Mouse (Mus musculus): Measurements from ENCODE around the gene Apopt1. TPM values are rescaled to one million over a fixed set of nuclear protein-coding genes. Genes with fewer than 3 reads are reported as not detected.

Gene Apopt1
- polyA plus RNA-seq, 1 experiment: 54.6 TPM

- peaks cover 85% of the 10 kb centered on the region for H3K79me2 ChIP-seq (ENCODE audit: control insufficient read depth, insufficient read depth)
- no peaks in the 10 kb centered on the region for H3K27me3 ChIP-seq (ENCODE audit: control insufficient read depth, insufficient read depth, insufficient read length)
- TF ChIP-seq MYOG (IDR thresholded peaks at IDR 0.05; ENCODE audit: control insufficient read depth in 1 of 3, insufficient read depth in 1 of 3, insufficient read length in 2 of 3, low read depth in 2 of 3): no peak
- no peak for TF ChIP-seq TCF3 (IDR thresholded peaks at IDR 0.05; ENCODE audit: insufficient read length, low read depth)
- TF ChIP-seq MYOD1 (IDR thresholded peaks at IDR 0.05; ENCODE audit: control insufficient read depth in 1 of 3, insufficient read length in 2 of 3, low read depth in 2 of 3): no peak
- TF ChIP-seq SRF (IDR thresholded peaks at IDR 0.05; ENCODE audit: control insufficient read depth, insufficient read length, low read depth): no peak
- TF ChIP-seq E2F4 (IDR thresholded peaks at IDR 0.05; ENCODE audit: insufficient read depth): no peak
- no peak for TF ChIP-seq POLR2AphosphoS2 (IDR thresholded peaks at IDR 0.05; ENCODE audit: insufficient read length, low read depth)
- no peak for TF ChIP-seq REST (IDR thresholded peaks at IDR 0.05; ENCODE audit: insufficient read depth, insufficient read length)
- no peak for TF ChIP-seq CEBPB (IDR thresholded peaks at IDR 0.05; ENCODE audit: insufficient read depth, poor library complexity, severe bottlenecking)
- TF ChIP-seq USF1 (IDR thresholded peaks at IDR 0.05; ENCODE audit: low read depth): no peak
- TF ChIP-seq POLR2A (IDR thresholded peaks at IDR 0.05; ENCODE audit: insufficient read length, low read depth): no peak
- TF ChIP-seq TCF12 (IDR thresholded peaks at IDR 0.05; ENCODE audit: insufficient read depth, poor library complexity, severe bottlenecking): no peak
- TF ChIP-seq MAX (IDR thresholded peaks at IDR 0.05; ENCODE audit: low read depth): no peak
- H3ac ChIP-seq (ENCODE audit: control insufficient read depth, insufficient read length): no peak overlapping the region
- H3K4me2 ChIP-seq (ENCODE audit: low read depth): no peak overlapping the region
- no peak overlapping the region for H3K4me3 ChIP-seq
- H3K36me3 ChIP-seq (ENCODE audit: control insufficient read depth, insufficient read depth): peaks cover 22% of the 10 kb centered on the region
Observed at GRCm38 (mm10) chr12:111769306-111769705, 56.2 kb downstream of the Apopt1 start.

DNA sequence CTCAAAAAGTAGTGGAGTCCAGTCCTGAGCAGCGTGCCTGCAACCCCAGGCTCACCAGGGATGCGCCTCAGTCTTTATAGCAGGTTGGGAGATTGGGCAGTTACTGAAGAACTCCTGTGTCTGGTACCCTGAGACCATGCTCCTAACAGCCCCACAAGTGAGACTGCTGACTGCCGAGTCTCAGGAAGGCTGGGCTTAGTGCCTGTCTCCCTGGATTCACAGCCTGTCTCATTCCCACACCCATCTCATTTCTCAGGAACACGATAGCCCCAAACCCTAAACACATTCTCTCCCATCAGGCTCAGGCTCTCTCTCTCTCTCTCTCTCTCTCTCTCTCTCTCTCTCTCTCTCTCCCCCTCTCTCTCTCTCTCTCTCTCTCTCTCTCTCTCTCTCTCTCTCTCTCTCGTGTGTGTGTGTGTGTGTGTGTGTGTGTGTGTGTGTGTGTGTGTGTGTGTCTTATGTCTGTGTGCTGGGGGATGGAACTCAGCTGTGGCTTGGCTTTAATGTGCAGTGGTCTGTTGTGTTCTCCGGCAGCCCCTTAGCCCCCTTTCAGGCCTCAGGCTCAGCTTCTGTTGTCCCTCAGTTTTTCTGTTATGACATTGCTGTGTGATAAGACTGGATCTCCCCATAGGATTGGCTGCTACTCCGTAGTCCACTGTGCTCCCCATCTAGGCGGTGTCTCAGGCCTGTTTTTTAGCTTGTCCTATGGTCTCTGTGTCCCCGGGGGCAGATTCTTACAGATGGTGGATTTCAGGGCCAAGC lies 56.9 kb downstream of the Apopt1 start:
- H3K4me3 ChIP-seq: no peak overlapping the region
- peaks cover 25% of the 10 kb centered on the region for H3K36me3 ChIP-seq (ENCODE audit: control insufficient read depth, insufficient read depth)
- TF ChIP-seq TCF12 (IDR thresholded peaks at IDR 0.05; ENCODE audit: insufficient read depth, poor library complexity, severe bottlenecking): no peak
- no peak for TF ChIP-seq MYOD1 (IDR thresholded peaks at IDR 0.05; ENCODE audit: control insufficient read depth in 1 of 3, insufficient read length in 2 of 3, low read depth in 2 of 3)
- TF ChIP-seq POLR2AphosphoS2 (IDR thresholded peaks at IDR 0.05; ENCODE audit: insufficient read length, low read depth): no peak
- no peak for TF ChIP-seq REST (IDR thresholded peaks at IDR 0.05; ENCODE audit: insufficient read depth, insufficient read length)
- TF ChIP-seq MAX (IDR thresholded peaks at IDR 0.05; ENCODE audit: low read depth): no peak
- peaks cover 78% of the 10 kb centered on the region for H3K79me2 ChIP-seq (ENCODE audit: control insufficient read depth, insufficient read depth)
- no peak overlapping the region for H3ac ChIP-seq (ENCODE audit: control insufficient read depth, insufficient read length)
- no peaks in the 10 kb centered on the region for H3K27me3 ChIP-seq (ENCODE audit: control insufficient read depth, insufficient read depth, insufficient read length)
- H3K4me2 ChIP-seq (ENCODE audit: low read depth): no peak overlapping the region

DNA sequence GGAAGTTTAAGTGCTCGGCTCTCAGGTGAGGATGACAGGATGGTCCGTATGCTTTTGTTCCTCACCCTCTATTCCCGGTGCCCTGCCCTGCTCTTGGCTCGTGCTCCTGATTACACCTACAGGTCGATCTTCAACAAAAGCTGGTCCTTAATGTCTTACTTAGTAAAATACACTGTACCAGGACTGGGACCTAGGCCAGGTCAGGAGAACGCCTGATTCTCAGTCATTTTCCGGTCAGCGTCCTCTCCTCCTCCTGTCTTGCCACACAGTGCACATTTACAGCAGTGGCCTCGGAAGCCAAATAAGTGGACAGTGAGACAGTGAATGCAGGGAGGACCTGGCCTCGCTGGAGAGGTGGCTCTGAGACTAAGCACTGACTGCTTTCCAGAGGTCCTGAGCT lies 57.6 kb downstream of the Apopt1 start:
- Histone ChIP-seq H3K27me3 (ENCODE audit: control insufficient read depth, insufficient read depth, insufficient read length) (no peaks in the 10 kb centered on the region), H3ac (ENCODE audit: control insufficient read depth, insufficient read length) (no peak overlapping the region), H3K36me3 (ENCODE audit: control insufficient read depth, insufficient read depth) (peaks cover 31% of the 10 kb centered on the region), H3K4me3 (no peak overlapping the region), H3K79me2 (ENCODE audit: control insufficient read depth, insufficient read depth) (peaks cover 73% of the 10 kb centered on the region), H3K4me2 (ENCODE audit: low read depth) (no peak overlapping the region)
- TF ChIP-seq MYOG (IDR thresholded peaks at IDR 0.05; ENCODE audit: control insufficient read depth in 1 of 3, insufficient read depth in 1 of 3, insufficient read length in 2 of 3, low read depth in 2 of 3): no peak
- no peak for TF ChIP-seq USF1 (IDR thresholded peaks at IDR 0.05; ENCODE audit: low read depth)
- TF ChIP-seq TCF3 (IDR thresholded peaks at IDR 0.05; ENCODE audit: insufficient read length, low read depth): no peak
- no peak for TF ChIP-seq TCF12 (IDR thresholded peaks at IDR 0.05; ENCODE audit: insufficient read depth, poor library complexity, severe bottlenecking)
- no peak for TF ChIP-seq MYOD1 (IDR thresholded peaks at IDR 0.05; ENCODE audit: control insufficient read depth in 1 of 3, insufficient read length in 2 of 3, low read depth in 2 of 3)
- no peak for TF ChIP-seq POLR2AphosphoS2 (IDR thresholded peaks at IDR 0.05; ENCODE audit: insufficient read length, low read depth)
- TF ChIP-seq E2F4 (IDR thresholded peaks at IDR 0.05; ENCODE audit: insufficient read depth): no peak
- no peak for TF ChIP-seq CEBPB (IDR thresholded peaks at IDR 0.05; ENCODE audit: insufficient read depth, poor library complexity, severe bottlenecking)
- TF ChIP-seq MAX (IDR thresholded peaks at IDR 0.05; ENCODE audit: low read depth): no peak
- no peak for TF ChIP-seq POLR2A (IDR thresholded peaks at IDR 0.05; ENCODE audit: insufficient read length, low read depth)
- TF ChIP-seq SRF (IDR thresholded peaks at IDR 0.05; ENCODE audit: control insufficient read depth, insufficient read length, low read depth): no peak
- TF ChIP-seq REST (IDR thresholded peaks at IDR 0.05; ENCODE audit: insufficient read depth, insufficient read length): no peak

DNA sequence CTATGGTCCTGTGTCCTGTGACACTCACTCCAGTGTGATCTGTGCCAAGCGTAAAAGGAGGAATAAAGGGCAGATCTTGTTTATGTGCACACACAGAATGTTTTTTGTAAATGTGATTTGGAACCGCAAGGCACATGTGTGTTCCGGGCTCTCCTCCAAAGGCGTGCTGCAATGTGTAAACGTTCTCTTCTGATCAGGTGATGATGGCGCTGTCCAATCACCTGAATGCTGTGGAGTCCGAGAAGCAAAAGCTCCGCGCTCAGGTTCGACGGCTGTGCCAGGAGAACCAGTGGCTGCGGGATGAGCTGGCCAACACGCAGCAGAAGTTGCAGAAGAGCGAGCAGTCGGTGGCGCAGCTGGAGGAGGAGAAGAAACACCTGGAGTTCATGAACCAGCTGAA lies 61.1 kb downstream of the Apopt1 start:
- Histone ChIP-seq H3K4me2 (ENCODE audit: low read depth) (no peak overlapping the region), H3K79me2 (ENCODE audit: control insufficient read depth, insufficient read depth) (peaks cover 53% of the 10 kb centered on the region), H3K36me3 (ENCODE audit: control insufficient read depth, insufficient read depth) (peaks cover 43% of the 10 kb centered on the region), H3K27me3 (ENCODE audit: control insufficient read depth, insufficient read depth, insufficient read length) (no peaks in the 10 kb centered on the region), H3K4me3 (no peak overlapping the region), H3ac (ENCODE audit: control insufficient read depth, insufficient read length) (no peak overlapping the region)
- TF ChIP-seq MYOG (IDR thresholded peaks at IDR 0.05; ENCODE audit: control insufficient read depth in 1 of 3, insufficient read depth in 1 of 3, insufficient read length in 2 of 3, low read depth in 2 of 3) (no peak), POLR2A (IDR thresholded peaks at IDR 0.05; ENCODE audit: insufficient read length, low read depth) (no peak), MAX (IDR thresholded peaks at IDR 0.05; ENCODE audit: low read depth) (no peak), USF1 (IDR thresholded peaks at IDR 0.05; ENCODE audit: low read depth) (no peak), CEBPB (IDR thresholded peaks at IDR 0.05; ENCODE audit: insufficient read depth, poor library complexity, severe bottlenecking) (no peak), TCF3 (IDR thresholded peaks at IDR 0.05; ENCODE audit: insufficient read length, low read depth) (no peak), TCF12 (IDR thresholded peaks at IDR 0.05; ENCODE audit: insufficient read depth, poor library complexity, severe bottlenecking) (no peak), E2F4 (IDR thresholded peaks at IDR 0.05; ENCODE audit: insufficient read depth) (no peak), SRF (IDR thresholded peaks at IDR 0.05; ENCODE audit: control insufficient read depth, insufficient read length, low read depth) (no peak), MYOD1 (IDR thresholded peaks at IDR 0.05; ENCODE audit: control insufficient read depth in 1 of 3, insufficient read length in 2 of 3, low read depth in 2 of 3) (no peak), POLR2AphosphoS2 (IDR thresholded peaks at IDR 0.05; ENCODE audit: insufficient read length, low read depth) (no peak), REST (IDR thresholded peaks at IDR 0.05; ENCODE audit: insufficient read depth, insufficient read length) (no peak)

Measured in myocyte (in vitro differentiated cells).